Mouse (Mus musculus): ENCODE measurements around the gene Nhlrc4.

GRCm38 (mm10) chr17:25925348-25925747, 19.4 kb downstream of the Nhlrc4 start:
- TF ChIP-seq POLR2A (IDR thresholded peaks at IDR 0.05; ENCODE audit: insufficient read depth, low read depth, low read length) (no peak), CTCF (IDR thresholded peaks at IDR 0.05; ENCODE audit: insufficient read depth, low read depth, low read length) (no peak)

Measured in olfactory bulb, adult 2 months (tissue).